Mouse (Mus musculus): ENCODE results near the gene Duox2. TPM values are rescaled to one million over a fixed set of nuclear protein-coding genes. Genes with fewer than 3 reads are reported as not detected.
A peak's percentile ranks its signal among the peaks of the same experiment; 100 is the strongest.

Gene Duox2
- polyA plus RNA-seq, 1 experiment from 2014 or later = not detected

DNA sequence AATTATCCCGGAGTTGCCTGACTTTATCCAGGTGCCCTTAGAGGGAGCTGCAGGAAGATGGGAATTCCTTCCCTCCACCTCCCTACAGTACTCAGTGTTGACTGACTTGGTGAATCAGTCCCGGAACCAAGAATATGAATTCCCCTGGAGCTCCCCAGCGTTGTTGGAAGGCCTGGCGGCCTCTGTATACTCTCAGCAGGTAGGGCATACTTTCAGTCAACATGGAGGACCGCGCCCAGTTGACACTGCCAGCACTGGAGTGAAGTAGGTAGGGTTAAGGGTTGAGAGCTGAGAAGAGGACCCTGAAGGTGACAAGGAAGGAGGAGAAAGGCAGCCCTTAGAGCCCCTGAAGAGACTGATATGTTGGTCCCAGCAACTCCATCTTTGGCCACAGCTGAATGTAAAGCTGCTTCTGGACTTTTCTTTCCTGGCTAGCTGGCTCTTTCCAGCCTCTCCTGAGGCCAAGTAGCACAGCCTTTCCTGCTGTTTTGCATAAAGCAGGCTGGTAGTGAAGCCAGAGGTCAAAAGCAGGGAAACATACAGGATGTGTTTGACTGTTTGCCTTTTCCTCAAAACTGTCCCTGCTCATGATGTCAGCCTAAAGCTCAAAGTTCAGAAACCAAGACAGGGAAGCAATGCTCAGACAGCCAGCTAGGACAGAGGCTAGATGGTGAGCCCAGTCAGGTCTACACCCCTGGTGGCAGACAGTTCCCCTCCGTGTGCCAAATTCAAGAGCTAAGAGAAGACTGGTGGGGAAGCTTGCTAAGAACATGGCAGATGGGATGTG lies 31.6 kb downstream of the Duox2 start:
- ATAC-seq (replicated peaks; ENCODE audit: low FRiP score) = 0 out of 2 replicates have a peak, but pooled peaks have one; percentile 20
- 90% methylated on average over 7 of the region's 7 CpGs for WGBS

DNA sequence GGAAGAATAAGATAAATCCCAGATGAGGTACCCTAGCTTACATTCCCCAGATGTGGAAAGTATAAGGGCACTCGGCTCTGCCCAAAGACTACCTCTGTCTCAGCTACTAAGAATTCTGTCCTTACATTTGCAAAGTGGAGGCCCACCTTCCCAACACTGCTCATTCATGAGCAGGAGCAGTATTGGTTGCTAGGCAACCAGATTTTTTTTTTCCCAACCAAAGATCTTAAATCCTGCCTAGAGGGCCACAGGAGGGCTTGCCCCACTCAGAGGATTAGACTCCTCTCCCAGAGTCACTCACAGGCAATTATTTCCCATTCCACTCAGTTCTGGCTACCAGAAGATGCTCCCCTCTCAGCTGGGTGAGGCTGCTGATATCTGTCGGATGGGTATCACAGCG lies 33.6 kb downstream of the Duox2 start:
- DNase-seq (ENCODE audit: low spot score) = no peak

More for the DNA sequence above, 31.6 kb downstream of the Duox2 start:
- H3K27ac ChIP-seq (ENCODE audit: low read depth, low read length) = no peak overlapping the region
- H3K36me3 ChIP-seq (ENCODE audit: control insufficient read depth, insufficient read depth, low read length) = peaks cover 4% of the 10 kb centered on the region; the same call in 1 of the 2 replicates
- no peak overlapping the region for H3K4me2 ChIP-seq
- peaks cover 4% of the 10 kb centered on the region; the same call in 1 of the 2 replicates for H3K4me1 ChIP-seq (replicated peaks; ENCODE audit: control insufficient read depth, insufficient read depth, low read length)
- H3K27me3 ChIP-seq (replicated peaks; ENCODE audit: control insufficient read depth, insufficient read depth, low read length) = no peaks in the 10 kb centered on the region
- no peak for DNase-seq (ENCODE audit: low spot score)
- no peak overlapping the region for H3K9ac ChIP-seq (ENCODE audit: low read depth, low read length)
- no peak overlapping the region for H3K4me3 ChIP-seq (ENCODE audit: low read depth, low read length)
- no peaks in the 10 kb centered on the region for H3K9me3 ChIP-seq (ENCODE audit: control insufficient read depth, low read length)

DNA sequence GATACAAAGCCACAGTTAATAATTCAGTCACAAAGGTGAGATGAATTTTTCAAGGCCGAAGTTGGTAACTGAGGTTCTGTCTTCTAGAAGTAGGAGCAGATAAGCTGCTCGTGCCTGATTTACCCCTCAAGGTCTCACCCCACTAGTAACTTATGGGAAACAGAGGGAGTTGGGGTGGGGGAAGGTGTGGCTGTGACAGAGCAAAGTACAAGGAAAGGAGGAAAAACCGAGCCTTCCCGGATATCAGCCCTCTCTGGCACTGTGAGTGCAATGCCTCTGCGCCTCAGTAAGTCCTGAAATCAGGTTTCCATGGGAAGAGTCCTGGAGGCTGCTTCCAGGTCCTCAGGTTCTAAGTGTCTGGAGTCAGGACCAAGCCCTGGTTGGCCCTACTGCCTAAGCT lies 37.5 kb downstream of the Duox2 start:
- Histone ChIP-seq H3K9ac (ENCODE audit: low read depth, low read length) (no peak overlapping the region), H3K4me3 (ENCODE audit: low read depth, low read length) (no peak overlapping the region), H3K4me2 (no peak overlapping the region), H3K9me3 (ENCODE audit: control insufficient read depth, low read length) (no peaks in the 10 kb centered on the region), H3K36me3 (ENCODE audit: control insufficient read depth, insufficient read depth, low read length) (peaks cover 7% of the 10 kb centered on the region; the same call in 1 of the 2 replicates), H3K4me1 (replicated peaks; ENCODE audit: control insufficient read depth, insufficient read depth, low read length) (no peaks in the 10 kb centered on the region), H3K27ac (ENCODE audit: low read depth, low read length) (no peak overlapping the region), H3K27me3 (replicated peaks; ENCODE audit: control insufficient read depth, insufficient read depth, low read length) (no peaks in the 10 kb centered on the region)
- ATAC-seq (replicated peaks; ENCODE audit: low FRiP score) (no peak), DNase-seq (ENCODE audit: low spot score) (no peak)
- 84% methylated on average over 5 of the region's 5 CpGs for WGBS

More for the DNA sequence above, 33.6 kb downstream of the Duox2 start:
- no peaks in the 10 kb centered on the region for H3K27me3 ChIP-seq (replicated peaks; ENCODE audit: control insufficient read depth, insufficient read depth, low read length)
- H3K4me1 ChIP-seq (replicated peaks; ENCODE audit: control insufficient read depth, insufficient read depth, low read length) = no peaks in the 10 kb centered on the region
- no peaks in the 10 kb centered on the region for H3K9me3 ChIP-seq (ENCODE audit: control insufficient read depth, low read length)
- no peak overlapping the region for H3K9ac ChIP-seq (ENCODE audit: low read depth, low read length)
- H3K4me2 ChIP-seq = no peak overlapping the region
- peaks cover 7% of the 10 kb centered on the region; the same call in 1 of the 2 replicates for H3K36me3 ChIP-seq (ENCODE audit: control insufficient read depth, insufficient read depth, low read length)
- no peak overlapping the region for H3K4me3 ChIP-seq (ENCODE audit: low read depth, low read length)
- ATAC-seq (replicated peaks; ENCODE audit: low FRiP score) = no peak
- 90% methylated on average over 3 of the region's 3 CpGs for WGBS
- H3K27ac ChIP-seq (ENCODE audit: low read depth, low read length) = no peak overlapping the region

DNA sequence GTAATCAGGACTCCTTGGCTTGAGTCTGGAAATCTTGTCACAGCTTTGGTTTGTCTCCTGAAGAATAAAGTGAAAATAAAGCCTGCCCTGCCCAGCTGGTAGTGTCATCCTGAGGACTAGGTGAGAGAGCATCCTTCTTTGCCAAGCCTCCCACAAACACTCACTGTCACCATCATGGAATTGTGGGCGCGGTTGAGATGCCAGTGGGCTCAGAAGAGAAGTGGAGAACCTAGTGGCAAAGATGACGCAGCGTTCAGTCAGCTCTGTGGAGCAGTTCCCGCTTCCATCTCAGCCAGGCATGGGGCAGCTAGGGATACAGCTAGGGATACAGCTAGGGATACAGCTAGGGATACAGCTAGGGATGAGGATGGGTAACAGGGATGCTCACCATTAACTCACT lies 42.3 kb downstream of the Duox2 start:
- peaks cover 2% of the 10 kb centered on the region; the same call in 1 of the 2 replicates for H3K36me3 ChIP-seq (ENCODE audit: control insufficient read depth, insufficient read depth, low read length)
- no peaks in the 10 kb centered on the region for H3K4me1 ChIP-seq (replicated peaks; ENCODE audit: control insufficient read depth, insufficient read depth, low read length)
- no peak overlapping the region for H3K27ac ChIP-seq (ENCODE audit: low read depth, low read length)
- H3K9ac ChIP-seq (ENCODE audit: low read depth, low read length) = no peak overlapping the region
- no peaks in the 10 kb centered on the region for H3K9me3 ChIP-seq (ENCODE audit: control insufficient read depth, low read length)
- no peak overlapping the region for H3K4me3 ChIP-seq (ENCODE audit: low read depth, low read length)
- H3K4me2 ChIP-seq = no peak overlapping the region
- WGBS = 91% methylated on average over 5 of the region's 5 CpGs
- H3K27me3 ChIP-seq (replicated peaks; ENCODE audit: control insufficient read depth, insufficient read depth, low read length) = no peaks in the 10 kb centered on the region
- no peak for DNase-seq (ENCODE audit: low spot score)
- ATAC-seq (replicated peaks; ENCODE audit: low FRiP score) = no peak

DNA sequence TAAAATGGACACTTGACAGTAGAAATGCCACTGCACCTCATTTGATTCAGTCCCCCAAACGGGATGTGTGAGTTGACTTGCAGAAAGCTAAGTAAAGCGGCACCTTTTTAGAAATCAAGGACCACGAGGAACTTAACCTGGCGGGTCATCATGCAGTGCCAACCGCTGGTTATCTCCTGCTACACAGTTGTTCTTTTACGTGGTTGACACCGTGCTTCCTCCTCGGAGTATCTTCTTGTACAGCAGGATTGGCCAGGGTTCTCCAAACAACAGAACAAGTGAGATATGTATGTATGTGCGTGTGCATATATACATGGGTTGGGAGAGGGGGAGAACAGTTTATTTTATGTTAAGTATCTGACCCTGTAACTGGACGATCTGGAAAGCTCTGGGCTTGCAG lies 50.5 kb downstream of the Duox2 start:
- 79% methylated on average over 10 of the region's 10 CpGs for WGBS
- H3K36me3 ChIP-seq (ENCODE audit: control insufficient read depth, insufficient read depth, low read length) = peaks cover 17% of the 10 kb centered on the region; the same call in 1 of the 2 replicates
- no peaks in the 10 kb centered on the region for H3K9me3 ChIP-seq (ENCODE audit: control insufficient read depth, low read length)
- DNase-seq (ENCODE audit: low spot score) = no peak
- H3K27me3 ChIP-seq (replicated peaks; ENCODE audit: control insufficient read depth, insufficient read depth, low read length) = no peaks in the 10 kb centered on the region
- no peak overlapping the region for H3K4me2 ChIP-seq
- no peak overlapping the region for H3K27ac ChIP-seq (ENCODE audit: low read depth, low read length)
- no peak for ATAC-seq (replicated peaks; ENCODE audit: low FRiP score)
- H3K4me1 ChIP-seq (replicated peaks; ENCODE audit: control insufficient read depth, insufficient read depth, low read length) = peaks cover 9% of the 10 kb centered on the region; the same call in 1 of the 2 replicates
- no peak overlapping the region for H3K9ac ChIP-seq (ENCODE audit: low read depth, low read length)
- no peak overlapping the region for H3K4me3 ChIP-seq (ENCODE audit: low read depth, low read length)

DNA sequence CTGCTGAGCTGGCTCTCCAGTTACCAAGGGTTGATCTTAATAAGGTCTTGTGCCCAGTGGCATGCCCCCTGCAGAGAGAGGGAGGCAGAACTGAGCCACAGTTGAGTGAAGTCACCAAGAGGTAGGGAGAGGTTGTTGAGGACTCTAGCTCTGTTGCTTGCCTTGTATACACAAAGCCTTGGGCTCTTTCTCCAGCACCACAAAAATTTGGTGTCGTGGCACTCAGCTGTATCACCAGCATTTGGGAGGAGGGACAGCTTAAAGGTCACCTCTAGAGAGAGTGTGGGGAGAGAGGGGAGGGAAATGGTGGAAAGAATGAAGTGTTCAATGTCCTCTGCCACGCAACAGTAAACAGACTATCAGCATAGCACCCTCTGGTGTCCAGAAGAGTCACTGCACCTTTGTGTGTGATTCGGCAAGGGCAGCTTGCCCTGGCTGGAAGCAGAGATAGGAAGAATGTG lies 54.5 kb downstream of the Duox2 start:
- no peaks in the 10 kb centered on the region for H3K9me3 ChIP-seq (ENCODE audit: control insufficient read depth, low read length)
- H3K27me3 ChIP-seq (replicated peaks; ENCODE audit: control insufficient read depth, insufficient read depth, low read length) = no peaks in the 10 kb centered on the region
- H3K36me3 ChIP-seq (ENCODE audit: control insufficient read depth, insufficient read depth, low read length) = peaks cover 7% of the 10 kb centered on the region; the same call in 1 of the 2 replicates
- 6% methylated on average over 3 of the region's 3 CpGs for WGBS
- ATAC-seq (replicated peaks; ENCODE audit: low FRiP score) = peak; percentile 54
- H3K4me3 ChIP-seq (ENCODE audit: low read depth, low read length) = no peak overlapping the region
- peak; percentile 60 for DNase-seq (ENCODE audit: low spot score)
- H3K4me1 ChIP-seq (replicated peaks; ENCODE audit: control insufficient read depth, insufficient read depth, low read length) = peaks cover 18% of the 10 kb centered on the region; the same call in 1 of the 2 replicates
- no peak overlapping the region for H3K4me2 ChIP-seq
- H3K9ac ChIP-seq (ENCODE audit: low read depth, low read length) = no peak overlapping the region
- H3K27ac ChIP-seq (ENCODE audit: low read depth, low read length) = 0 out of 2 replicates have a peak overlapping the region, but pooled peaks have one; percentile 21

DNA sequence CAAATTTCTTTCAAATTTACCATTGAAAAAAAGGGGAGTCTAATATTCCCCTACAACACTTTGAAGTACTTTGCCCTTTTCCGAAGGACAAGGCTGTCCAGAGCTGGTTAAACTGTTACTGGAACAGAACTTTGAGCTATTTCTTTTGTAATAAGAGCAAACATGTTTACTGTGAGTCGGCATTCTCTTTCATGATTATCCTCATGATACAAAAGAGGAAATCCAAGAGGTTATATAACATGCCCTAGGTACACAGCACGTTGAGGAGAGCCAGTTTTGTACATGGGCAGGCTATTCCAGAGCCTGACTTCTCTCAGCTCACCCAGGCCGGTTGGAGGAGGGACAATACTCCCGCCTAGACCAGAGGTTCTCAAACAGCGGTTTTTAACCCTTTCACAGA lies 56.3 kb downstream of the Duox2 start:
- H3K4me2 ChIP-seq = no peak overlapping the region
- peaks cover 19% of the 10 kb centered on the region; the same call in 1 of the 2 replicates for H3K4me1 ChIP-seq (replicated peaks; ENCODE audit: control insufficient read depth, insufficient read depth, low read length)
- 64% methylated on average over 6 of the region's 6 CpGs for WGBS
- no peak overlapping the region for H3K4me3 ChIP-seq (ENCODE audit: low read depth, low read length)
- no peak overlapping the region for H3K9ac ChIP-seq (ENCODE audit: low read depth, low read length)
- H3K36me3 ChIP-seq (ENCODE audit: control insufficient read depth, insufficient read depth, low read length) = peaks cover 3% of the 10 kb centered on the region; the same call in 1 of the 2 replicates
- no peak for DNase-seq (ENCODE audit: low spot score)
- no peak overlapping the region; the same call in 1 of the 2 replicates for H3K27ac ChIP-seq (ENCODE audit: low read depth, low read length)
- peak; percentile 35; the same call in 1 of the 2 replicates for ATAC-seq (replicated peaks; ENCODE audit: low FRiP score)
- no peaks in the 10 kb centered on the region for H3K27me3 ChIP-seq (replicated peaks; ENCODE audit: control insufficient read depth, insufficient read depth, low read length)
- no peaks in the 10 kb centered on the region for H3K9me3 ChIP-seq (ENCODE audit: control insufficient read depth, low read length)

DNA sequence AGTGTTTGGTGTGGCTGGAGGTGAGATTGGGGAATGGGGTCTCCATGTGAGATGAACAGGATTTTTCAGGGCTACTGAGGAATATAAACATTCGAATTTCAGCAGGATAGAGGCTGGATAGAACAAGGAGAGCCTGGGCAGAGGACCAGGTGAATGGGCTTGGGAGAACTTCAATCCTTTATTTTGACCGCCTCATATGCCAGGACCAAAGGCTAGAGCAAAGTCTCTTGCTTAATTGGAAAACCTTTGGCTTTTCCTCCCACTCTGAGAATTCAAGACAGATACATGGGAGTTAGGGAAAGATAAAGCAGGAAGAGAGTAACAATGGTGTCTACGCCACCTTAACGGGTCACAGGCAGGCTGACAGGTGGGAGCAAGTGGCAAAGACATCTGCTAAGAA lies 57.0 kb downstream of the Duox2 start:
- ATAC-seq (replicated peaks; ENCODE audit: low FRiP score) (no peak), DNase-seq (ENCODE audit: low spot score) (no peak)
- no peak overlapping the region for H3K4me3 ChIP-seq (ENCODE audit: low read depth, low read length)
- no peak overlapping the region for H3K4me2 ChIP-seq
- no peak overlapping the region for H3K9ac ChIP-seq (ENCODE audit: low read depth, low read length)
- 0 out of 2 replicates have a peak, but pooled peaks cover 2% of the 10 kb centered on the region for H3K36me3 ChIP-seq (ENCODE audit: control insufficient read depth, insufficient read depth, low read length)
- H3K27me3 ChIP-seq (replicated peaks; ENCODE audit: control insufficient read depth, insufficient read depth, low read length) = no peaks in the 10 kb centered on the region
- WGBS = 86% methylated on average over 4 of the region's 4 CpGs
- peak overlapping the region; percentile 30; the same call in 1 of the 2 replicates for H3K27ac ChIP-seq (ENCODE audit: low read depth, low read length)
- H3K9me3 ChIP-seq (ENCODE audit: control insufficient read depth, low read length) = no peaks in the 10 kb centered on the region
- H3K4me1 ChIP-seq (replicated peaks; ENCODE audit: control insufficient read depth, insufficient read depth, low read length) = peaks cover 23% of the 10 kb centered on the region; the same call in 1 of the 2 replicates

Measured in liver, embryonic 11.5 days (tissue).